Mouse (Mus musculus): ENCODE data around the gene Fosb. TPM values are rescaled to one million over a fixed set of nuclear protein-coding genes. Genes with fewer than 3 reads are reported as not detected.
A peak's percentile ranks its signal among the peaks of the same experiment; 100 is the strongest.

Gene Fosb
- polyA plus RNA-seq, 1 experiment = 2.1 TPM

- peak; percentile 39 for TF ChIP-seq POLR2A (IDR thresholded peaks at IDR 0.05; ENCODE audit: low read depth, low read length)
- no peak for TF ChIP-seq CTCF (IDR thresholded peaks at IDR 0.05; ENCODE audit: borderline replicate concordance, insufficient read depth, low read length)
- Histone ChIP-seq H3K4me3 (ENCODE audit: insufficient read depth, low read length) (peak overlapping the region; percentile 98), H3K4me1 (ENCODE audit: control insufficient read depth, insufficient read depth, low read length) (peaks cover 12% of the 10 kb centered on the region; the same call in 1 of the 2 replicates), H3K27ac (ENCODE audit: insufficient read depth, low read length) (peak overlapping the region; percentile 93)
Observed at GRCm38 (mm10) chr7:19272173-19272764, 37.6 kb downstream of the Fosb start.

GRCm38 (mm10) chr7:19271238-19272172 lies 38.3 kb downstream of the Fosb start, which contains the start of gene Vasp:
Gene Vasp, minus strand, starts transcription at chr7:19271817.
- Histone ChIP-seq H3K27ac (ENCODE audit: insufficient read depth, low read length) (peak within 1 kb of the TSS; percentile 93), H3K4me1 (ENCODE audit: control insufficient read depth, insufficient read depth, low read length) (peaks cover 13% of the 10 kb centered on the region; the same call in 1 of the 2 replicates), H3K4me3 (ENCODE audit: insufficient read depth, low read length) (peak within 1 kb of the TSS; percentile 98)
- TF ChIP-seq POLR2A (IDR thresholded peaks at IDR 0.05; ENCODE audit: low read depth, low read length) = peak; percentile 89
- TF ChIP-seq CTCF (IDR thresholded peaks at IDR 0.05; ENCODE audit: borderline replicate concordance, insufficient read depth, low read length) = no peak

- Histone ChIP-seq H3K4me3 (ENCODE audit: insufficient read depth, low read length) (peak overlapping the region; percentile 98), H3K27ac (ENCODE audit: insufficient read depth, low read length) (peak overlapping the region; percentile 93), H3K4me1 (ENCODE audit: control insufficient read depth, insufficient read depth, low read length) (peaks cover 19% of the 10 kb centered on the region)
- 0 out of 2 replicates have a peak, but pooled peaks have one; percentile 30 for TF ChIP-seq POLR2A (IDR thresholded peaks at IDR 0.05; ENCODE audit: low read depth, low read length)
- TF ChIP-seq CTCF (IDR thresholded peaks at IDR 0.05; ENCODE audit: borderline replicate concordance, insufficient read depth, low read length) = no peak
Observed at GRCm38 (mm10) chr7:19270509-19271237, 39.2 kb downstream of the Fosb start.

- Histone ChIP-seq H3K4me3 (ENCODE audit: insufficient read depth, low read length) (peak overlapping the region; percentile 98), H3K27ac (ENCODE audit: insufficient read depth, low read length) (peak overlapping the region; percentile 93), H3K4me1 (ENCODE audit: control insufficient read depth, insufficient read depth, low read length) (peaks cover 20% of the 10 kb centered on the region)
- TF ChIP-seq POLR2A (IDR thresholded peaks at IDR 0.05; ENCODE audit: low read depth, low read length) = peak; percentile 47
- TF ChIP-seq CTCF (IDR thresholded peaks at IDR 0.05; ENCODE audit: borderline replicate concordance, insufficient read depth, low read length) = no peak
Observed at GRCm38 (mm10) chr7:19269721-19270441, 40.0 kb downstream of the Fosb start.

- TF ChIP-seq CTCF (IDR thresholded peaks at IDR 0.05; ENCODE audit: borderline replicate concordance, insufficient read depth, low read length) (no peak), POLR2A (IDR thresholded peaks at IDR 0.05; ENCODE audit: low read depth, low read length) (no peak; the same call in 1 of the 2 replicates)
- H3K4me3 ChIP-seq (ENCODE audit: insufficient read depth, low read length) = peak overlapping the region; percentile 60
- H3K4me1 ChIP-seq (ENCODE audit: control insufficient read depth, insufficient read depth, low read length) = peaks cover 20% of the 10 kb centered on the region
- peak overlapping the region; percentile 90 for H3K27ac ChIP-seq (ENCODE audit: insufficient read depth, low read length)
Observed at GRCm38 (mm10) chr7:19268993-19269681, 40.7 kb downstream of the Fosb start.

- Histone ChIP-seq H3K4me1 (ENCODE audit: control insufficient read depth, insufficient read depth, low read length) (peaks cover 20% of the 10 kb centered on the region), H3K4me3 (ENCODE audit: insufficient read depth, low read length) (no peak overlapping the region), H3K27ac (ENCODE audit: insufficient read depth, low read length) (no peak overlapping the region)
- TF ChIP-seq POLR2A (IDR thresholded peaks at IDR 0.05; ENCODE audit: low read depth, low read length) = no peak
- TF ChIP-seq CTCF (IDR thresholded peaks at IDR 0.05; ENCODE audit: borderline replicate concordance, insufficient read depth, low read length) = no peak
Observed at GRCm38 (mm10) chr7:19267051-19267450, 42.8 kb downstream of the Fosb start.

GRCm38 (mm10) chr7:19265928-19266822 lies 43.7 kb downstream of the Fosb start:
- no peak for TF ChIP-seq POLR2A (IDR thresholded peaks at IDR 0.05; ENCODE audit: low read depth, low read length)
- no peak for TF ChIP-seq CTCF (IDR thresholded peaks at IDR 0.05; ENCODE audit: borderline replicate concordance, insufficient read depth, low read length)
- no peak overlapping the region for H3K4me3 ChIP-seq (ENCODE audit: insufficient read depth, low read length)
- peaks cover 20% of the 10 kb centered on the region for H3K4me1 ChIP-seq (ENCODE audit: control insufficient read depth, insufficient read depth, low read length)
- no peak overlapping the region for H3K27ac ChIP-seq (ENCODE audit: insufficient read depth, low read length)

GRCm38 (mm10) chr7:19265147-19265546 lies 44.7 kb downstream of the Fosb start:
- Histone ChIP-seq H3K4me3 (ENCODE audit: insufficient read depth, low read length) (no peak overlapping the region), H3K4me1 (ENCODE audit: control insufficient read depth, insufficient read depth, low read length) (peaks cover 20% of the 10 kb centered on the region), H3K27ac (ENCODE audit: insufficient read depth, low read length) (no peak overlapping the region)
- TF ChIP-seq POLR2A (IDR thresholded peaks at IDR 0.05; ENCODE audit: low read depth, low read length) (no peak), CTCF (IDR thresholded peaks at IDR 0.05; ENCODE audit: borderline replicate concordance, insufficient read depth, low read length) (no peak)

All from embryonic fibroblast, embryonic 13.5 days (primary cell).